Mouse (Mus musculus) ES-Bruce4 (cell line): Measurements from ENCODE around the gene Tmsb15a. TPM values are rescaled to one million over a fixed set of nuclear protein-coding genes. Genes with fewer than 3 reads are reported as not detected.

Source experiments
- H3K27ac ChIP-seq: 2 replicates; pipeline ENCODE4 v1.5.1; 2012; ENCODE audit warnings: low read length, inconsistent platforms; ENCODE audit not compliant: insufficient read depth
- H3K27me3 ChIP-seq: 2 replicates; pipeline ENCODE4 v1.6.1; 2012; ENCODE audit warnings: mild to moderate bottlenecking, low read length, inconsistent platforms; ENCODE audit not compliant: control insufficient read depth, poor library complexity, insufficient read depth, severe bottlenecking
- H3K36me3 ChIP-seq: 2 replicates; pipeline ENCODE4 v1.6.1; 2012; ENCODE audit warnings: inconsistent platforms, mild to moderate bottlenecking, low read length, moderate library complexity; ENCODE audit not compliant: control insufficient read depth, poor library complexity, insufficient read depth, severe bottlenecking
- H3K4me1 ChIP-seq: one replicate; pipeline ENCODE4 v1.8.1; 2011; ENCODE audit warnings: low read length; ENCODE audit not compliant: control insufficient read depth, insufficient read depth
- H3K4me3 ChIP-seq: 2 replicates; pipeline ENCODE4 v1.5.1; 2011; ENCODE audit warnings: low read depth, mild to moderate bottlenecking, low read length
- H3K9ac ChIP-seq: 2 replicates; pipeline ENCODE4 v1.6.1; 2012; ENCODE audit warnings: low read depth, mild to moderate bottlenecking, inconsistent platforms; ENCODE audit not compliant: poor library complexity, severe bottlenecking
- H3K9me3 ChIP-seq: replicated peaks from 2 replicates; pipeline ENCODE4 v1.6.1; 2012; ENCODE audit warnings: mild to moderate bottlenecking, low read length, inconsistent platforms; ENCODE audit not compliant: control insufficient read depth, poor library complexity, insufficient read depth, severe bottlenecking
- CTCF ChIP-seq: IDR thresholded peaks from one replicate; pipeline ENCODE4 v1.8.1; 2011; ENCODE audit warnings: low read depth, low read length
- EP300 ChIP-seq: IDR thresholded peaks from 2 replicates; pipeline ENCODE4 v1.6.1; 2011; ENCODE audit warnings: low read depth, low read length; ENCODE audit not compliant: insufficient read depth
- POLR2A ChIP-seq: IDR thresholded peaks from one replicate; pipeline ENCODE4 v1.8.1; 2011; ENCODE audit warnings: low read length; ENCODE audit not compliant: insufficient read depth
- polyA plus RNA-seq: library from polyadenylated mRNA; stranded (reverse); fragments of >200 nt; gene quantifications from 2 replicates; pipeline ENCODE4 v1.2.4, GENCODE M21; 2011; ENCODE audit warnings: low read depth; ENCODE audit not compliant: missing spikeins, insufficient read depth, insufficient read length

The Tmsb15a gene
- polyA plus RNA-seq, 1 experiment, result not detected

DNA sequence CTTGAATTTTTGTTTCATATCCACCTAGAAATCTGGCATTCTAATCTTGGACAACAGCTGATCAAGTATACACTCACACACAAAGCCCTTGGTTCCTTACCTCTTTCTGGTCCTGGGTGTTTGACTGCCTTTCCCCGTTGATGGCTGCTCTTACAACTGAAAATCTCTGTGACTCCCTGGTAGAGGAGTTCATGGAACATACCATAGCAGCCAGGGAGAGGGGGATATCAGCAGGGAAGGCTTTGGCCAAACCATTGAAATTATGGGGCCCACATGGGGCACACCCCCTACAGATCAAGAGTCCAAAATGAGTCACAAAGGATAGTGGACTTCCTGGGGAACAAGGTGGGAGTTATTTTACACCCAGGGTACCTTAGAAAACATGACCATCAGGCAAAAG lies 31.4 kb downstream of the Tmsb15a start, which contains the start of gene Tcp11x2:
Tcp11x2 (minus strand) TSS at position 158 of the 400 bp plus-strand sequence.
- TF ChIP-seq POLR2A, result no peak
- no peak for TF ChIP-seq CTCF
- no peak for TF ChIP-seq EP300
- Histone ChIP-seq H3K27me3 (no peaks in the 10 kb centered on the region), H3K4me1 (no peaks in the 10 kb centered on the region), H3K36me3 (no peaks in the 10 kb centered on the region), H3K9me3 (no peaks in the 10 kb centered on the region), H3K9ac (no peak within 1 kb of the TSS), H3K27ac (no peak within 1 kb of the TSS), H3K4me3 (no peak within 1 kb of the TSS)

GRCm38 (mm10) chrX:135687802-135688201 lies 37.3 kb downstream of the Tmsb15a start:
- Histone ChIP-seq H3K9me3 (no peaks in the 10 kb centered on the region), H3K27me3 (no peaks in the 10 kb centered on the region), H3K27ac (no peak overlapping the region), H3K36me3 (no peaks in the 10 kb centered on the region), H3K4me1 (no peaks in the 10 kb centered on the region), H3K4me3 (no peak overlapping the region), H3K9ac (no peak overlapping the region)
- TF ChIP-seq CTCF, result no peak
- no peak for TF ChIP-seq POLR2A
- TF ChIP-seq EP300, result no peak

- no peak overlapping the region for H3K27ac ChIP-seq
- H3K9ac ChIP-seq, result no peak overlapping the region
- H3K4me3 ChIP-seq, result no peak overlapping the region
- H3K4me1 ChIP-seq, result no peaks in the 10 kb centered on the region
- no peaks in the 10 kb centered on the region for H3K27me3 ChIP-seq
- no peaks in the 10 kb centered on the region for H3K36me3 ChIP-seq
- TF ChIP-seq CTCF, result no peak
- no peak for TF ChIP-seq POLR2A
- TF ChIP-seq EP300, result no peak
- H3K9me3 ChIP-seq, result no peaks in the 10 kb centered on the region
Observed at GRCm38 (mm10) chrX:135681858-135682257, 43.2 kb downstream of the Tmsb15a start.

Other genes with a start within 250 kb of the Tmsb15a start
- gene AV320801, start 230.7 kb downstream of the Tmsb15a start, polyA plus RNA-seq, result not detected in 2 replicates
- 6.4 TPM in 2 replicates for gene Nxf7, start 126.5 kb downstream of the Tmsb15a start, polyA plus RNA-seq
- not detected in 2 replicates for gene Prame, start 97.6 kb downstream of the Tmsb15a start, polyA plus RNA-seq
- gene Tcp11x2, start 31.5 kb downstream of the Tmsb15a start, polyA plus RNA-seq, result 0.38 TPM in 1 of 2 replicates, not detected in the other
- gene Armcx5, start 17.5 kb upstream of the Tmsb15a start, polyA plus RNA-seq, result 11.0 and 11.3 TPM in 2 replicates
- gene Gprasp1, start 17.5 kb upstream of the Tmsb15a start, polyA plus RNA-seq, result 47.8 and 49.3 TPM in 2 replicates
- 25.7 and 29.8 TPM in 2 replicates for gene Bhlhb9, start 72.3 kb upstream of the Tmsb15a start, polyA plus RNA-seq
- gene Gprasp2, start 113.8 kb upstream of the Tmsb15a start, polyA plus RNA-seq, result 25.2 and 30.4 TPM in 2 replicates